Mouse (Mus musculus) midbrain, postnatal 0 days (tissue): ENCODE measurements at regions not wholly inside any gene's neighbourhood (a gene's known extent, or its start where the extent isn't known, plus 50 kb on each side); places are given as distances from the start of the nearest gene placed in this dataset.

ENCODE experiments used
- ATAC-seq: fragments of 200-750 bp; cut with Nextera tagmentation; 2 replicates; pipeline ENCODE4 v1.8.0; 2017; ENCODE audit warnings: moderate number of reproducible peaks, mild to moderate bottlenecking, moderate TSS enrichment, moderate library complexity; ENCODE audit not compliant: low FRiP score
- DNase-seq: peaks from one replicate; pipeline ENCODE4 v3.0.0-alpha.2; 2015; ENCODE audit warnings: low spot score
- H3K27ac ChIP-seq: fragments of 300-500 bp; sonication (generic); 2 replicates; pipeline ENCODE4 v1.5.1; 2014; ENCODE audit warnings: low read depth, mild to moderate bottlenecking, low read length, mixed read lengths
- H3K27me3 ChIP-seq: fragments of 300-500 bp; sonication (generic); 2 replicates; pipeline ENCODE4 v1.6.1; 2014; ENCODE audit warnings: low read length, control low read depth, mixed read lengths; ENCODE audit not compliant: insufficient read depth
- H3K36me3 ChIP-seq: fragments of 300-500 bp; sonication (generic); 2 replicates; pipeline ENCODE4 v1.6.1; 2014; ENCODE audit warnings: low read length, control low read depth, mixed read lengths; ENCODE audit not compliant: insufficient read depth
- H3K4me1 ChIP-seq: fragments of 300-500 bp; sonication (generic); 2 replicates; pipeline ENCODE4 v1.6.1; 2014; ENCODE audit warnings: mild to moderate bottlenecking, control low read depth, antibody characterized with exemption, low read length, mixed read lengths; ENCODE audit not compliant: insufficient read depth
- H3K4me2 ChIP-seq: fragments of 300-500 bp; sonication (generic); 2 replicates; pipeline ENCODE4 v1.6.1; 2014; ENCODE audit warnings: low read depth, mild to moderate bottlenecking, low read length, mixed read lengths; ENCODE audit not compliant: poor library complexity, severe bottlenecking
- H3K4me3 ChIP-seq: fragments of 300-500 bp; sonication (generic); 2 replicates; pipeline ENCODE4 v1.5.1; 2014; ENCODE audit warnings: low read depth, mild to moderate bottlenecking, low read length, moderate library complexity
- H3K9ac ChIP-seq: fragments of 300-500 bp; sonication (generic); replicated peaks from 2 replicates; pipeline ENCODE4 v1.6.1; 2014; ENCODE audit warnings: mild to moderate bottlenecking, low read length, moderate library complexity, mixed read lengths; ENCODE audit not compliant: poor library complexity, severe bottlenecking
- H3K9me3 ChIP-seq: fragments of 300-500 bp; sonication (generic); 2 replicates; pipeline ENCODE4 v1.6.1; 2016; ENCODE audit warnings: low read length, control low read depth
- CTCF ChIP-seq: IDR thresholded peaks from 2 replicates; pipeline ENCODE4 v1.5.1; 2016; ENCODE audit warnings: antibody characterized with exemption, mild to moderate bottlenecking
- WGBS: fragments of 180-500 bp; shearing (Covaris S2); extraction: QIAGEN DNeasy Blood & Tissue Kit; methylation state at CpG from one replicate; pipeline ENCODE4 v1.1.7; 2014; 5-methylcytosine and 5-hydroxymethylcytosine counted together

DNA sequence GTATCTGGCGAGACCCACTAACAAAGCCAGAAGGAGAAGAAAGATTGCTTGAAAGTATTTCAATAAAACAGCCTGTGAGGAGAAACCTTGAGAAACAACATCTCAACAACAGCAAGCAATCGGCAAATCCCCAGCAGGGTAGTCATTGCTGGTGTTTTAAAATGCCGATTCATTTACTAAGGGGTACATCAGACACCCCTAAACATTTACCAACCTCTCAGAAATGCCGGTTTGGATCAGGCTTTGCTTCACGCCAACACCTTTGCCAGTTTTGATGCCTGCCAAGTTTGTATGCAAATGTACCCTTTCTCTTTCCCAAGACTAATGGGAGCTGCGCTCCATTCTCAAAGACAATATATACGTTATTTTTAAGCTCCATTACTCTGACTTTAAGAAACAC is 383.1 kb downstream of the Prdm2 start:
- DNase-seq: no peak
- Histone ChIP-seq H3K27ac (no peak overlapping the region), H3K36me3 (no peaks in the 10 kb centered on the region)

DNA sequence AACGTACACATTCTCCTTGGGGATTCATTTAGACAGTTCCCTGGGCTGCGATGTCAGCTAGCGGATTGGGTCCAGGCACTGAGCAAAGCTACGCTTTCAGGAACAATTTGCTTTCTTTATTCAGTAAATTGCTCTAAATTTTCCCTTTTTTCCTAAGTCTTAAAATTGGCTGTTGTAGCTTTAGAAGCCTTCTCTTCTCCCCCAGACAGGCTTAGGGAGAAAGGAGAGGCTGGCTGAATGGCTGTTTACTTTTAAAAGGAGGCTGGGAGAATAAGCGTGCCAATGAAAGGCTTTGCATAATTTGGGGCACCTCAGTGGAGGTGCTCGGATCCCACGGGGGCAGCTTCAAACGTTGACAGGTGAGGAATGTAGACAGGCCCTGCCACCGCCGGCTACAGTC is 383.8 kb downstream of the Prdm2 start:
- no peak for TF ChIP-seq CTCF
- DNase-seq: no peak

More for the DNA sequence above, 383.1 kb downstream of the Prdm2 start:
- ATAC-seq: no peak
- H3K9me3 ChIP-seq: no peaks in the 10 kb centered on the region
- H3K4me1 ChIP-seq: peaks cover 10% of the 10 kb centered on the region
- no peak for TF ChIP-seq CTCF
- no peak overlapping the region for H3K9ac ChIP-seq
- WGBS: 63% methylated on average over 7 of the region's 7 CpGs
- no peak overlapping the region for H3K4me2 ChIP-seq
- H3K4me3 ChIP-seq: no peak overlapping the region
- no peaks in the 10 kb centered on the region for H3K27me3 ChIP-seq

DNA sequence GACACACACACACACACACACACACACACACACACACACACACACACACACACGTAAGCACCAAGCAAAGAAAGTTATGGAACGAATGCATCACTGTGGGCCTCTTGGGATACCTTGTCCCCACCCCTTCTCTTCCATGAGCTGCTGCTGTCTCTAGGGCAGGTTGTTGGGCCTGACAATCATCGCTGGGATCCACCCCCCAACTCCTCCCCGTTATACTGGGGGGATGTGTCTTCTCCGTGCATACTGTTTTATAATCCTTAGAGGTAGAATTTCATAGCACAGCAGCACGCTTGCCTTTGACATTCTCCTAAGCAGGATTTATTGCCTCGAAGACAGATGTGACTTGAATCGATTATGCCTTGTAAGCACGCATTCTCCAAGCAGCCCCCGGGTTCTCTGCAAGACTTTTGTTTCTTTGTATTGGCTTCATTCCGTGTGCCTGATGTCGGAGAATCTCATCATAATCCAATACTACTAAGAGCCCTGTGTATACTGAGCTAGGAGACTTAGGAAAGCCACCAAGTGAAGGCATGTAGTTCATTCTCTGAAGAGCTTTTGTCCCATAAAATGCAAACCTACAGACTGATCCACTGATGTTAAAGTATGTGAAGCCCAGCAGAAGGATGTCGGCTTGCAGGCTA is 386.4 kb downstream of the Prdm2 start:
- peak overlapping the region; percentile 64; the same call in 1 of the 2 replicates for H3K27ac ChIP-seq
- 8% methylated on average over 13 of the region's 13 CpGs for WGBS
- H3K36me3 ChIP-seq: no peaks in the 10 kb centered on the region
- H3K9me3 ChIP-seq: no peaks in the 10 kb centered on the region
- no peak for TF ChIP-seq CTCF
- ATAC-seq (peak; percentile 82), DNase-seq (peak; percentile 67)
- peak overlapping the region; percentile 8; the same call in 1 of the 2 replicates for H3K4me3 ChIP-seq
- no peaks in the 10 kb centered on the region for H3K27me3 ChIP-seq
- H3K9ac ChIP-seq: no peak overlapping the region
- H3K4me2 ChIP-seq: peak overlapping the region; percentile 33
- peaks cover 10% of the 10 kb centered on the region for H3K4me1 ChIP-seq

More for the DNA sequence above, 383.8 kb downstream of the Prdm2 start:
- Histone ChIP-seq H3K9me3 (no peaks in the 10 kb centered on the region), H3K4me2 (no peak overlapping the region), H3K4me3 (no peak overlapping the region), H3K27ac (no peak overlapping the region), H3K36me3 (no peaks in the 10 kb centered on the region), H3K27me3 (no peaks in the 10 kb centered on the region), H3K9ac (no peak overlapping the region), H3K4me1 (peaks cover 10% of the 10 kb centered on the region)
- 12% methylated on average over 10 of the region's 10 CpGs for WGBS
- no peak for ATAC-seq

DNA sequence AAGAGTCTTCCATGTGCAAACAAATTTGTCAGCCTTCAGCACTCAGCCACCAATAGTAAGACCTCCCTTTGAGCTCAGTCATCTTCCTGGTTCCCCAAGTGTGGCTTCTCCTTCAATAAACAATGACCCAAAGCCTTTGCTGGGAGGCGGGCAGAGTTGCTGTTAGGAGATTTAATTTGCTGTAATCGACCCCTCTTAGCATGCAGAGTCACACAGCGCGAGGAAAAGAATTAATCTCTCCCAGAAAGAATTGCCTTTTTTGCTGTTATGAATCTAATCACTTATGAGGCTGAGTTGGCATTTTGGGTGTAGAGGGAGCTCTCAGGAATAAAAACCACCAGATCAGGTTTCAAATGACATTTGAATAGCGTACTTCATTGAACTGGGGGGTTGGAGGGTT is 387.0 kb downstream of the Prdm2 start:
- Histone ChIP-seq H3K27ac (peak overlapping the region; percentile 64; the same call in 1 of the 2 replicates), H3K9me3 (no peaks in the 10 kb centered on the region), H3K27me3 (no peaks in the 10 kb centered on the region), H3K4me3 (no peak overlapping the region), H3K36me3 (no peaks in the 10 kb centered on the region), H3K4me2 (peak overlapping the region; percentile 33), H3K9ac (no peak overlapping the region), H3K4me1 (peaks cover 10% of the 10 kb centered on the region)
- ATAC-seq (no peak), DNase-seq (peak; percentile 41)
- 11% methylated on average over 5 of the region's 5 CpGs for WGBS
- no peak for TF ChIP-seq CTCF

DNA sequence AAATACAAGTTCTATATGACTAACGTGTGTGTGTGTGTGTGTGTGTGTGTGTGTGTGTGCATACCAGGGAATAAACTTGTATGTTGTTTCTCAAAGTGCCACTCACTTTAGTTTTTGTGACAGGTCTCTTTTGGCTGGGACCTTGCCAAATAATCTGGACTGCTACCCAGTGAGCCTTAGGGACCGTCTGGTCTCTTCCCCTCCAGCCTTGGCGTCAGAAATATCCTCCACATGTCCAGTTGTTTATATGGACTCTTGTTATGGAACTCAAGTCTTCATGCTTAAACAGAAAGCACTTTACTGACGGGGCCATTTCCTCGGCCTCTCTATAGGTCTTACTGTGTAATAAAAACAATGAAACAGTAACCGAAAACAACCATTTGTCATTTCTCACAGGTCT is 394.4 kb downstream of the Prdm2 start:
- no peaks in the 10 kb centered on the region for H3K36me3 ChIP-seq
- H3K27ac ChIP-seq: no peak overlapping the region
- H3K4me3 ChIP-seq: no peak overlapping the region
- WGBS: 89% methylated on average over 6 of the region's 6 CpGs
- H3K27me3 ChIP-seq: no peaks in the 10 kb centered on the region
- peaks cover 3% of the 10 kb centered on the region; the same call in 1 of the 2 replicates for H3K9me3 ChIP-seq
- no peaks in the 10 kb centered on the region for H3K4me1 ChIP-seq
- H3K9ac ChIP-seq: no peak overlapping the region
- H3K4me2 ChIP-seq: no peak overlapping the region
- ATAC-seq (no peak), DNase-seq (no peak)
- TF ChIP-seq CTCF: no peak

DNA sequence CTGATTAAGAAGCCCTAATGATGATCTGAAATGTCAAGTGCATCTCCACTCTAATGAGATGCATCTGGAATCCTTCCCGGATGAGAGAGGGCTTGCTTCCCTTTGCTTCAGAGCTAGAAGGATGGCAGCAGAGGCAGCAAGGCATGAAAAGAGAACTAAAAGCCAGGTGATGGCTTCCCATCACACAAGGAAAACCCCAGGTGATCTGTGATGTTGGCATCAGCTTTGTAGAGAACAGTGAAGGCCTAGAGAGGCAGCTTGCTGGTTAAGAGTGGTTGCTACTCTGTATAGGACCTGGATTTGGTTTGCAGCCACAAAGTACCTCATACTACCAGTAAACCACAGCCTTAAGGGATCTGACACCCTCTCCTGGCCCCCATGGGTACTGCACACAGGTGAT is 395.8 kb downstream of the Prdm2 start:
- TF ChIP-seq CTCF: peak; percentile 28; the same call in 1 of the 2 replicates
- WGBS: 63% methylated on average over 1 of the region's 1 CpGs
- Histone ChIP-seq H3K27me3 (no peaks in the 10 kb centered on the region), H3K9me3 (peaks cover 3% of the 10 kb centered on the region; the same call in 1 of the 2 replicates), H3K9ac (no peak overlapping the region), H3K4me2 (no peak overlapping the region), H3K4me1 (no peaks in the 10 kb centered on the region), H3K36me3 (no peaks in the 10 kb centered on the region), H3K27ac (no peak overlapping the region), H3K4me3 (no peak overlapping the region)
- DNase-seq (no peak), ATAC-seq (no peak)
